Mouse (Mus musculus): Measurements from ENCODE around the gene Rad17.

Gene Rad17

DNA sequence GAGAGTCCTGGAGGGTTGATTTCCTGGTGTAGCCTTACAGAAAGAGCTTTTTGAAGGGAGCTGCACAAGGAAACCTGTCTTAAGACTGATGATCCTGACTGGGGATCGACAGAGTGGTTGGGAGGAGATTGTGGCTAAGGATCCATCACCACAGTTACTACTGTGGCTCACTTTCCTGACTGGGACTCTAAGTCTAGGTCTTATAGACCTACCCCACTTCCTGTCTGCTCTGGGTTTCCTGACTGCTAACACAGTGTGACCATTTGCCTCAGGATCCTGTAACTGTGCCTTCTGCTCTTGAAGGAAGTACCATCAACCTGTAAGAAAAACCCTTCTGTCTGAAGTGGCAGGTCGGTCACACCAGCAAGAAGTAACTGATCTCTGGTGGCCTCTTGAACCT, 80.1 kb downstream of the Rad17 start:
- DNase-seq (ENCODE audit: low spot score in 2 of 2) = no peak

DNA sequence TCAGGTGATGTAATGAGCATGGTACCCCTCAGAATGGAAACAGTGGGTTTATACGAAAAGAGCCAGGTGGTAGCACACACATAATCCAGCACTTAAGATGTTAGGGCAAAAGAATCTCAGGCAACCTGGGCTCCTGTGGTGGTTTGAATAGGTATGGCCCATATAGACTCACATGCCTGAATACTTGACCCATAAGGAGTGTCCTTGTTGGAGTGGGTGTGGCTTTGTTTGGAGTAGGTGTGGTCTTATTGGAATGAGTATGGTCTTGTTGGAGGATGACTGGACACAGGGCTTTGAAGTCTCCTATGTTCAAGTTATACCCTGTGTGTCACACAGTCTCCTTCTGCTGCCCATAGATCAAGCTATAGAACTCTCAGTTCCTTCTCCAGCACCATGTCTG, 82.5 kb downstream of the Rad17 start:
- no peak for DNase-seq (ENCODE audit: low spot score in 2 of 2)
